Mouse (Mus musculus) activated CD4-positive, CD25-positive, alpha-beta regulatory T cell, adult 4 months (primary cell): ENCODE data around the gene Olfr675. TPM values are rescaled to one million over a fixed set of nuclear protein-coding genes. Genes with fewer than 3 reads are reported as not detected.
"Not testable (repeated sequence)": the region's sequence is repeated elsewhere in the genome, so short reads cannot be mapped to it uniquely, and the experiment has no call there.

Experiments
- ATAC-seq: one replicate; pipeline ENCODE4 v1.8.0; 2017
- polyA plus RNA-seq, 2 experiments: library from polyadenylated mRNA; unstranded; fragments of 100-300 nt; shearing (Covaris generic); gene quantifications; one replicate each; pipeline ENCODE4 v1.2.1; 2017

The Olfr675 gene
- not detected for polyA plus RNA-seq

DNA sequence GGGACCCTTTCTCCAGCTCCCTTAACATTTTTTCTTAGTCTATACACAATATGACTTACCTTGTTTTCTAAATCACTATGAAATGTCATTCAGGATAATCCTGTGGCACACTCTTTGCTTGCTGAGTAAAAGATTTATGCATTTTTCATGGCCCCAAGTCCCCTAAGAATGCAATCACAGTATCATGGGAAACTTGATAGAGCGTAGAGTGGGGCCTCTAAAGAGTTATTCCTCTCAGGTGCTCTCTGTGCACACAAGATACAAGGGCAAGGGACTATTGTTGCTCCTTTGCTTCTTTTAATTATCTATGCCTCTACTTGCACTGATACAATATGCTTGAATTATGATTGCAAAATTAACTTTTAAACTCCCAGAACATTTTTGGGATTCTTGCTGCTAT lies at the start of gene Olfr675:
TSS of gene Olfr675 (minus strand) at position 101 of the 400 bp plus-strand sequence.
- ATAC-seq = no peak

DNA sequence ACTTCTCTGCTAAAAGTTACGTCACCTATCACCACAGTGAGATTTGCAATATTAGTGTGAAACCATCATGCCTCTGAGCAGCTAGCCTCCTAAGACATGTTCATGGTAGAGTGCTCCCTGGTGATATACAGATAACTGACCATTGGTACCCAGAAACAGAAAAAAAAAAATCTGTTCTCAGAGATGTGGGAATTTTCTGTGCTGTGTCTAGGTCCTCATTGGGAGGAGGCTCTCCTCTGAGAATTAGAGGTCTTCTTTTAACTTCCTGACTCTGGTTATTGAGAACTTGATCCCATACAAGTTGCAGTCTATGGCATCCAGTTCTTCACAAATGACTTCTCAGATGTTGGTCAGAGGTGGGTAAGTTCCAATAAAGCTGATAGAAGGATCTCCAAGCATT lies 35.9 kb upstream of the Olfr675 start, which contains the start of gene Olfr678:
TSS of gene Olfr678 (plus strand) at position 301 of the 400 bp plus-strand sequence.
- no peak for ATAC-seq

- no peak for ATAC-seq
Observed at GRCm38 (mm10) chr7:105058951-105059350, 30.7 kb upstream of the Olfr675 start.

GRCm38 (mm10) chr7:105033836-105034235 lies 5.6 kb upstream of the Olfr675 start:
- not testable (repeated sequence) for ATAC-seq

GRCm38 (mm10) chr7:105032398-105032797 lies 4.1 kb upstream of the Olfr675 start, which contains the start of gene Olfr676:
TSS of gene Olfr676 (plus strand) at chr7:105032698.
- ATAC-seq = no peak

- no peak for ATAC-seq
Observed at GRCm38 (mm10) chr7:105022530-105022929, 5.7 kb downstream of the Olfr675 start.

DNA sequence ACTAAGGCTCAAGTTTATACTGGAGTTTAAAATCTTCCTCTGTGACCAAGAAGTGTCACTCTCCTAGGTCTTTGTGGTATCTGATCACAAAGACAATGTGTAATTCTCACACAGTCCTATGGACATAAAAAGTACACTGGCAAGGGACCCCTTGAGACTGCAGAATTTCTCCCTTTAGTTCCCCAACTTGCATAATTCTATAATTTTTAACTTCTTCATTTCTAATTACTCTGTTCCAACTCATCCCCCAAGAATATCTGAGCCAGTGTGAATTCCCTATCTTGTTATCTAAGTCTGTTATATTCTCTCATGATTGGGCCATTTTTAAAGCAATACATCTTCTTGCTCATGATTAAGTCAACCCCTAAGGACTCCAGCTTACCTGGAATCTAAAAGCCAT lies 26.3 kb downstream of the Olfr675 start, which contains the start of gene Olfr672:
TSS of gene Olfr672 (minus strand) at position 101 of the 400 bp plus-strand sequence.
- no peak for ATAC-seq

GRCm38 (mm10) chr7:104979026-104979425 lies 49.2 kb downstream of the Olfr675 start, which contains the start of gene Olfr671:
TSS of gene Olfr671 (minus strand) at chr7:104979126.
- ATAC-seq = no peak

- ATAC-seq = not testable (repeated sequence)
Observed at GRCm38 (mm10) chr7:104972507-104972906, 55.8 kb downstream of the Olfr675 start.

Other genes with a start within 250 kb of the Olfr675 start
- gene Usp17lb, start 185.9 kb downstream of the Olfr675 start, polyA plus RNA-seq = not detected
- not detected for gene Usp17la, start 171.5 kb downstream of the Olfr675 start, polyA plus RNA-seq
- not detected for gene Olfr665, start 150.4 kb downstream of the Olfr675 start, polyA plus RNA-seq
- not detected for gene Olfr666, start 132.5 kb downstream of the Olfr675 start, polyA plus RNA-seq
- not detected for gene Olfr667, start 107.0 kb downstream of the Olfr675 start, polyA plus RNA-seq
- gene Olfr668, start 100.4 kb downstream of the Olfr675 start, polyA plus RNA-seq = not detected
- gene Olfr669, start 94.2 kb downstream of the Olfr675 start, polyA plus RNA-seq = not detected
- not detected for gene Olfr670, start 65.8 kb downstream of the Olfr675 start, polyA plus RNA-seq
- not detected for gene Olfr671, start 49.3 kb downstream of the Olfr675 start, polyA plus RNA-seq
- not detected for gene Olfr672, start 26.4 kb downstream of the Olfr675 start, polyA plus RNA-seq
- not detected for gene Olfr676, start 4.2 kb upstream of the Olfr675 start, polyA plus RNA-seq
- not detected for gene Olfr677, start 22.9 kb upstream of the Olfr675 start, polyA plus RNA-seq
- not detected for gene Olfr678, start 36.0 kb upstream of the Olfr675 start, polyA plus RNA-seq
- not detected for gene Olfr679, start 52.7 kb upstream of the Olfr675 start, polyA plus RNA-seq
- gene Olfr680-ps1, start 64.4 kb upstream of the Olfr675 start, polyA plus RNA-seq = not detected
- gene Olfr681, start 88.4 kb upstream of the Olfr675 start, polyA plus RNA-seq = not detected
- gene Olfr683, start 118.6 kb upstream of the Olfr675 start, polyA plus RNA-seq = not detected
- gene Olfr684, start 135.2 kb upstream of the Olfr675 start, polyA plus RNA-seq = not detected
- gene Olfr685, start 157.6 kb upstream of the Olfr675 start, polyA plus RNA-seq = not detected
- gene Olfr686, start 179.0 kb upstream of the Olfr675 start, polyA plus RNA-seq = not detected